Mouse (Mus musculus): ENCODE measurements around the gene Eef1e1. TPM values are rescaled to one million over a fixed set of nuclear protein-coding genes. Genes with fewer than 3 reads are reported as not detected.

Gene Eef1e1
- polyA plus RNA-seq, 1 experiment, result 104 TPM

DNA sequence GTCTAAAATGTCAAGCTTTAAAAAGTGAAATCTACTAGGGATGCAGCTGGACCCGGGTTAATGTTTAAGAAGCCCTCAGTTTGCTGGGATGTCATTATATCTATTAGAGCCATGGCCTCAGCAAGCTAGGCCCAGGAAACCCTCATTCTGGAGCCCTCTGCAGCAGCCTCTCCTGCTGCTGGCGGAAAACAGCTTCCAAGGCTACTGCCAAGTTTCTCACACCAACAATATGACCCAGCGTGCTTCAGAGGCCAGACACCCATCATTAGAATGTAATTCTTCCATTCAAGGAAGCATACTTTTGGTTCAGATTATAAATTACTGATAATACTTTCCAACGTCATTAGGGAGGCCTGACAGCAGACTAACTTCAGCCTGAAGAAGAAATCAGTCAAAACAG is 42.0 kb downstream of the Eef1e1 start:
- H3K36me3 ChIP-seq (ENCODE audit: control insufficient read depth, insufficient read depth, low read length, poor library complexity, severe bottlenecking), result no peaks in the 10 kb centered on the region
- H3K4me1 ChIP-seq (ENCODE audit: control insufficient read depth, insufficient read depth, low read length), result no peaks in the 10 kb centered on the region
- H3K4me3 ChIP-seq (ENCODE audit: low read depth, low read length), result no peak overlapping the region
- H3K27ac ChIP-seq (ENCODE audit: insufficient read depth, low read length), result no peak overlapping the region
- no peaks in the 10 kb centered on the region for H3K27me3 ChIP-seq (ENCODE audit: control insufficient read depth, insufficient read depth, low read length, poor library complexity, severe bottlenecking)
- H3K9me3 ChIP-seq (replicated peaks; ENCODE audit: control insufficient read depth, insufficient read depth, low read length, poor library complexity, severe bottlenecking), result no peaks in the 10 kb centered on the region; the same call in 1 of the 2 replicates
- no peak overlapping the region for H3K9ac ChIP-seq (ENCODE audit: low read depth, poor library complexity, severe bottlenecking)
- TF ChIP-seq EP300 (IDR thresholded peaks at IDR 0.05; ENCODE audit: insufficient read depth, low read depth, low read length) (no peak), CTCF (IDR thresholded peaks at IDR 0.05; ENCODE audit: low read depth, low read length) (no peak), POLR2A (IDR thresholded peaks at IDR 0.05; ENCODE audit: insufficient read depth, low read length) (no peak)

DNA sequence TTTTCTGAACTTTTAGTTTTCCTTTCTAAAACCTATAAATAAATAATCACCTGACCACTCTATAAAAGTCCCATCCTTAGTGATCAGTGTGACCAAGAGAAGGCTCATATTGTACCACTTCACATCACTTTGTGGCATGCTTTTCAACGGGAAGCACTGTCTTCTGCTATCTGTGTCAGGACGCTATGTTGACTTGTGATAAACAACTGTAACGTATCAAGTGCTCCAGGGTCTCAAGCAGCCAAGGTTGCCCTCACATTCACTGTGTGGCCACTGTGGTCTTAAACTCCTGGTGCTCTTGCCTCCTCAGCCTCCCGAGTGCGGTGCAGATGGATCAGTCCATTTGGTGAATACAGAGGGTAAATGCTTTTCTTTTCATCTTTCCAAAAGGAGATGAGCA is 43.2 kb downstream of the Eef1e1 start:
- no peaks in the 10 kb centered on the region for H3K4me1 ChIP-seq (ENCODE audit: control insufficient read depth, insufficient read depth, low read length)
- H3K9me3 ChIP-seq (replicated peaks; ENCODE audit: control insufficient read depth, insufficient read depth, low read length, poor library complexity, severe bottlenecking), result no peaks in the 10 kb centered on the region; the same call in 1 of the 2 replicates
- H3K27ac ChIP-seq (ENCODE audit: insufficient read depth, low read length), result no peak overlapping the region
- no peaks in the 10 kb centered on the region for H3K36me3 ChIP-seq (ENCODE audit: control insufficient read depth, insufficient read depth, low read length, poor library complexity, severe bottlenecking)
- no peak overlapping the region for H3K4me3 ChIP-seq (ENCODE audit: low read depth, low read length)
- H3K9ac ChIP-seq (ENCODE audit: low read depth, poor library complexity, severe bottlenecking), result no peak overlapping the region
- TF ChIP-seq POLR2A (IDR thresholded peaks at IDR 0.05; ENCODE audit: insufficient read depth, low read length) (no peak), CTCF (IDR thresholded peaks at IDR 0.05; ENCODE audit: low read depth, low read length) (no peak), EP300 (IDR thresholded peaks at IDR 0.05; ENCODE audit: insufficient read depth, low read depth, low read length) (no peak)
- H3K27me3 ChIP-seq (ENCODE audit: control insufficient read depth, insufficient read depth, low read length, poor library complexity, severe bottlenecking), result no peaks in the 10 kb centered on the region

DNA sequence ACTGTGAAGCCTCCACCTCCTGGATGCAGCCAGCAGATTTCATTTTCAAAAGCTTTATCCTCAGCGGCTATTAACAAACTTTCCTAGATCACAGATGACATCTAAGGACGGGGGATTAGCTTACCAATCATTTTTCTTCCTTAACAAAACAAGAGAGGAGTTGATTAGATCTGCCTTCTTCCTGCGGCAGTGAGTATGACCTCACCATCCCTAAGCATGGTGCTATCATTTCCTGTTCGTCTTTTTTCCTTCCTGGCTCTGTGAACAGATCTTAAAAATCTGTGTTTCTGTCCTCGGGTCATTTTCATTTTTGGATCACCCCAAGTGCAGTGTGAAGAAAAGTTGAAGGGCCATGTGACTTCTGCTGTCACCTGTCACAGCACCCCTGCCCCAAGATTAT is 44.6 kb downstream of the Eef1e1 start:
- Histone ChIP-seq H3K9ac (ENCODE audit: low read depth, poor library complexity, severe bottlenecking) (no peak overlapping the region), H3K9me3 (replicated peaks; ENCODE audit: control insufficient read depth, insufficient read depth, low read length, poor library complexity, severe bottlenecking) (no peaks in the 10 kb centered on the region; the same call in 1 of the 2 replicates), H3K4me3 (ENCODE audit: low read depth, low read length) (no peak overlapping the region), H3K4me1 (ENCODE audit: control insufficient read depth, insufficient read depth, low read length) (no peaks in the 10 kb centered on the region), H3K27me3 (ENCODE audit: control insufficient read depth, insufficient read depth, low read length, poor library complexity, severe bottlenecking) (no peaks in the 10 kb centered on the region), H3K36me3 (ENCODE audit: control insufficient read depth, insufficient read depth, low read length, poor library complexity, severe bottlenecking) (no peaks in the 10 kb centered on the region), H3K27ac (ENCODE audit: insufficient read depth, low read length) (no peak overlapping the region)
- TF ChIP-seq CTCF (IDR thresholded peaks at IDR 0.05; ENCODE audit: low read depth, low read length) (no peak), POLR2A (IDR thresholded peaks at IDR 0.05; ENCODE audit: insufficient read depth, low read length) (no peak), EP300 (IDR thresholded peaks at IDR 0.05; ENCODE audit: insufficient read depth, low read depth, low read length) (no peak)

DNA sequence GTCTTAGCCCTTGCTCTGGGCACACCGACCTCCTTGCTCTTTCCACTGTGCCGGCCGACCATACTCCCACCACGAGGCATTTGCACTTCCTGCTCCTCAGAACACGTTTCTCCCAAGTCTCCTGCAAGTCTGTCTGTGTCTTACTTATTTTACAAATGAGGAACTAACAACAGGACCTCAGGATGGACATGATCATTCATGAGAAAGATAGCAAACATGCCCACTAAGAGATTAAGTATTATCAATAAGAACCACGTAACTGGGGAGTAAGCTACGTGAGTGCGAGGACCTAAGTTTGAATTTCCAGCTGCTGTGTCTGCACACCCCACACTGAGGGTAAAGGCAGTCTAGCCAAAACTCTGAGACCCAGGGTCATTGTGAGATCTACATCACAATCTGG is 45.3 kb downstream of the Eef1e1 start:
- Histone ChIP-seq H3K36me3 (ENCODE audit: control insufficient read depth, insufficient read depth, low read length, poor library complexity, severe bottlenecking) (no peaks in the 10 kb centered on the region), H3K9me3 (replicated peaks; ENCODE audit: control insufficient read depth, insufficient read depth, low read length, poor library complexity, severe bottlenecking) (no peaks in the 10 kb centered on the region; the same call in 1 of the 2 replicates), H3K27me3 (ENCODE audit: control insufficient read depth, insufficient read depth, low read length, poor library complexity, severe bottlenecking) (no peaks in the 10 kb centered on the region), H3K4me1 (ENCODE audit: control insufficient read depth, insufficient read depth, low read length) (no peaks in the 10 kb centered on the region), H3K27ac (ENCODE audit: insufficient read depth, low read length) (no peak overlapping the region), H3K4me3 (ENCODE audit: low read depth, low read length) (no peak overlapping the region), H3K9ac (ENCODE audit: low read depth, poor library complexity, severe bottlenecking) (no peak overlapping the region)
- no peak for TF ChIP-seq POLR2A (IDR thresholded peaks at IDR 0.05; ENCODE audit: insufficient read depth, low read length)
- TF ChIP-seq EP300 (IDR thresholded peaks at IDR 0.05; ENCODE audit: insufficient read depth, low read depth, low read length), result no peak
- TF ChIP-seq CTCF (IDR thresholded peaks at IDR 0.05; ENCODE audit: low read depth, low read length), result no peak

DNA sequence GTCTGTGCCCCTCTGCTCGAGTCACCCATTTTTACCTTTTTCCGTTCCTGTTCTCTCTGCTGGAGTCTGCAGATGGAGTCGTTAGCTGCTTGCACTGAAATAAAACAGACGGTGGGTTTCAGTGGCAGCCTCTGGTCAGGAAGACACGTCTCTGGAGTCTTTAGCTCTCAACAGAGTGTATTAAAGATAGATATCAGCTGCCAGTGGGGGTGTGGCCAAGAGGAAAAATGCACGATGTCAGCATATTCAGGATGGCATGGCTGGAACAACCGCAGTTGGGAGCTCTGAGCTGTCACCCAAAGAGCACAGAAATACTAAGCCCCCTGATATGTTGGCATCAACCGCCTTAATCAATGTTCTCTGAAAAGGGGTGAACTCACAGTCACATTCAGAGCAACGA is 46.2 kb downstream of the Eef1e1 start:
- H3K9ac ChIP-seq (ENCODE audit: low read depth, poor library complexity, severe bottlenecking), result no peak overlapping the region
- H3K9me3 ChIP-seq (replicated peaks; ENCODE audit: control insufficient read depth, insufficient read depth, low read length, poor library complexity, severe bottlenecking), result no peaks in the 10 kb centered on the region; the same call in 1 of the 2 replicates
- TF ChIP-seq CTCF (IDR thresholded peaks at IDR 0.05; ENCODE audit: low read depth, low read length), result no peak
- no peak for TF ChIP-seq POLR2A (IDR thresholded peaks at IDR 0.05; ENCODE audit: insufficient read depth, low read length)
- TF ChIP-seq EP300 (IDR thresholded peaks at IDR 0.05; ENCODE audit: insufficient read depth, low read depth, low read length), result no peak
- H3K27me3 ChIP-seq (ENCODE audit: control insufficient read depth, insufficient read depth, low read length, poor library complexity, severe bottlenecking), result no peaks in the 10 kb centered on the region
- no peak overlapping the region for H3K4me3 ChIP-seq (ENCODE audit: low read depth, low read length)
- H3K27ac ChIP-seq (ENCODE audit: insufficient read depth, low read length), result no peak overlapping the region
- no peaks in the 10 kb centered on the region for H3K4me1 ChIP-seq (ENCODE audit: control insufficient read depth, insufficient read depth, low read length)
- H3K36me3 ChIP-seq (ENCODE audit: control insufficient read depth, insufficient read depth, low read length, poor library complexity, severe bottlenecking), result no peaks in the 10 kb centered on the region

DNA sequence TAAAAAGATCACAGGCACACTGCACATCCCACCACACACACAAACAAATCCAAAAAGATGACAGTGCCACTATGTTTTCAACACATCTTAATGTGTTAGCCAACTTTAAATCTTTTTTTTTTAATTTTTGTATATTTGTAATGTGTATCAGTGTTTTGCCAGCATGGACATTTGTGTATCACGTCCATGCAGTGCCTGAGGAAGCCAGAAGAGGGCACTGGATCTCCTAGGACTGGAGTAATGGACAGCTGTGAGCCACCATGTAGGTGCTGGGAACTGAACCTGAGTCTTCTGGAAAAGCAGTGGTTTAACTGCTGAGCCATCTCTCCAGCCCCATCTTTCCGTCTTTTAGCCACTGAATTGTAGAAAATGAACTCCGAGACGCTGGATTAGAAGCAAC is 46.7 kb downstream of the Eef1e1 start:
- Histone ChIP-seq H3K4me1 (ENCODE audit: control insufficient read depth, insufficient read depth, low read length) (no peaks in the 10 kb centered on the region), H3K27ac (ENCODE audit: insufficient read depth, low read length) (no peak overlapping the region), H3K4me3 (ENCODE audit: low read depth, low read length) (no peak overlapping the region), H3K36me3 (ENCODE audit: control insufficient read depth, insufficient read depth, low read length, poor library complexity, severe bottlenecking) (no peaks in the 10 kb centered on the region), H3K9me3 (replicated peaks; ENCODE audit: control insufficient read depth, insufficient read depth, low read length, poor library complexity, severe bottlenecking) (no peaks in the 10 kb centered on the region; the same call in 1 of the 2 replicates), H3K9ac (ENCODE audit: low read depth, poor library complexity, severe bottlenecking) (no peak overlapping the region), H3K27me3 (ENCODE audit: control insufficient read depth, insufficient read depth, low read length, poor library complexity, severe bottlenecking) (no peaks in the 10 kb centered on the region)
- TF ChIP-seq CTCF (IDR thresholded peaks at IDR 0.05; ENCODE audit: low read depth, low read length), result peak; percentile 36
- TF ChIP-seq EP300 (IDR thresholded peaks at IDR 0.05; ENCODE audit: insufficient read depth, low read depth, low read length), result no peak
- TF ChIP-seq POLR2A (IDR thresholded peaks at IDR 0.05; ENCODE audit: insufficient read depth, low read length), result no peak
